17 mouse cellular contexts compared by ENCODE assay signal in the genomic region with DNA sequence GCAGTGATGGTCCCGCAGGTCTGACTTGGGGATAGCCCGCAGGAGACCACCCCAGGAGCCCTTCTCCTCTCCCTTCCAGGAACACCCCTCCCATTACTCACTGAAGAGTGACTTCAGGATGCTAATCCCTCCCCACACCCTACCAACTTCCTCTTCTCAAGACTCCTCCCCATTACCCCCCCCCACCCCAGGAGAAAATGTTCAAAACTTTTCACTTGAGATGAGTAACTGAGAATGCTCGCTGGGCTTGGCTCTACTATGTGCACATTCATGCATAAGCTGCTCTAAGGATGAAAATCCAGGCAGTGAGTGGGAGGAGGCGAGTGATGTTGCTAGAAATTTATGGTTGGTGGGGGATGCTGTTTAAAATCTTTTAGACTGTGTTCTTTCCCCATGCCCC. TPM values are rescaled to one million over a fixed set of nuclear protein-coding genes. Genes with fewer than 3 reads are reported as not detected.
DNase-seq lines count a peak whose midpoint lies in the region; ATAC-seq and TF ChIP-seq lines count a peak whose summit lies in the region.
"Had no signal": no experiment of that assay in that cellular context is flagged by ENCODE, and none has a peak within 500 bp of the region (broad histone marks: within the 10 kb centered on the region; RNA-seq: fewer than 3 reads in every experiment).

No protein-coding gene starts in this region.

- WGBS in bone marrow, adult 2 months = 16% methylated on average over 4 of the region's 4 CpGs
- 74% methylated on average over 4 of the region's 4 CpGs for WGBS in cerebellum, adult 2 months

- peak overlapping the region; percentile 72 for H3K27ac ChIP-seq in bone marrow, adult 2 months (ENCODE audit: control insufficient read depth, insufficient read depth, low read depth, low read length, poor library complexity)
- no peak overlapping the region for H3K27ac ChIP-seq in cerebellum, adult 2 months (ENCODE audit: insufficient read depth, low read length)
- H3K27ac ChIP-seq: hindbrain, embryonic 14.5 days; midbrain, embryonic 12.5 days; neural tube, embryonic 13.5 days had no signal

- no peak for TF ChIP-seq POLR2A in bone marrow, adult 2 months (IDR thresholded peaks at IDR 0.05; ENCODE audit: borderline replicate concordance, control insufficient read depth, low read depth, low read length)
- no peak for TF ChIP-seq POLR2A in cerebellum, adult 2 months (IDR thresholded peaks at IDR 0.05; ENCODE audit: borderline replicate concordance, insufficient read depth, low read length)

- 0 out of 2 replicates have a peak, but pooled peaks have one; percentile 14 for ATAC-seq in monocyte, adult 5-6 weeks (replicated peaks; ENCODE audit: insufficient number of reproducible peaks, low FRiP score, low TSS enrichment, poor library complexity, severe bottlenecking)

- H3K4me1 ChIP-seq in bone marrow, adult 2 months (ENCODE audit: control insufficient read depth, insufficient read depth, low read length) = peaks cover 5% of the 10 kb centered on the region
- H3K4me1 ChIP-seq in cerebellum, adult 2 months (ENCODE audit: control insufficient read depth, insufficient read depth, low read length) = peaks cover 5% of the 10 kb centered on the region

- peak; percentile 92 for DNase-seq in 3T3-L1 (ENCODE audit: low read depth, low spot score)
- DNase-seq in B cell, adult 2 months = peak; percentile 45 to 54
- DNase-seq in right cerebral cortex, adult 2 months (ENCODE audit: low spot score in 2 of 2) = no peak
- no peak for DNase-seq in cerebellum, adult 2 months
- DNase-seq in layer of hippocampus, adult 18-20 months (ENCODE audit: low spot score in 2 of 2) = no peak
- DNase-seq: right cerebral cortex, postnatal 25 days had no signal

- no peak overlapping the region for H3K4me3 ChIP-seq in bone marrow, adult 2 months (replicated peaks; ENCODE audit: control insufficient read depth, low read depth, low read length)
- H3K4me3 ChIP-seq in cerebellum, adult 2 months (replicated peaks; ENCODE audit: insufficient read depth, low read depth, low read length) = no peak overlapping the region
- H3K4me3 ChIP-seq: erythroblast, embryonic 14.5 days had no signal

- H3K27me3 ChIP-seq in cerebellum, adult 2 months (ENCODE audit: control insufficient read depth, insufficient read depth, low read length) = 0 out of 2 replicates have a peak, but pooled peaks cover 2% of the 10 kb centered on the region

- TF ChIP-seq CTCF in bone marrow, adult 2 months (IDR thresholded peaks at IDR 0.05; ENCODE audit: control insufficient read depth, insufficient read depth, low read length) = no peak
- no peak for TF ChIP-seq CTCF in cerebellum, adult 2 months (IDR thresholded peaks at IDR 0.05; ENCODE audit: borderline replicate concordance, insufficient read depth, low read depth, low read length)

RNA-seq across cellular contexts. Expression of a gene that starts 0.6 kb away (rescaled TPM):
- 391 and 969 TPM in 2 replicates for polyA plus RNA-seq in bone marrow, adult 2 months (2011; ENCODE audit: insufficient read depth, insufficient read length, low replicate concordance, missing spikeins)
- total RNA-seq in monocyte, adult 5-6 weeks (2017) = 318 to 564 TPM (median 521 TPM) in 3 replicates
- polyA plus RNA-seq in cerebellum, adult 2 months (2012; rRNA removed) = 32.0 and 36.0 TPM in 2 replicates
- 10 to 100 TPM; 23.5 to 24.6 TPM for total RNA-seq in layer of hippocampus, adult 18-20 months (2021)
- polyA plus RNA-seq: erythroblast, embryonic 14.5 days had no signal

RNA-seq across cellular contexts. Expression of a gene that starts 3.7 kb away (rescaled TPM):
- polyA plus RNA-seq in bone marrow, adult 2 months (2011; ENCODE audit: insufficient read depth, insufficient read length, low replicate concordance, missing spikeins) = not detected in 2 replicates
- not detected in 3 replicates for total RNA-seq in monocyte, adult 5-6 weeks (2017)
- not detected in 2 replicates for polyA plus RNA-seq in cerebellum, adult 2 months (2012; rRNA removed)
- 1 to 10 TPM in 1 of 2 experiments, not detected in 1; 1.5 TPM for total RNA-seq in layer of hippocampus, adult 18-20 months (2021)
- total RNA-seq: layer of hippocampus, postnatal 14 days had no signal
- polyA plus RNA-seq: erythroblast, embryonic 14.5 days; heart, embryonic 10.5 days; hindbrain, embryonic 14.5 days; kidney, embryonic 14.5 days; limb, embryonic 10.5 days; midbrain, embryonic 12.5 days; neural tube, embryonic 13.5 days had no signal

RNA-seq across cellular contexts. Expression of a gene that starts 8.5 kb away (rescaled TPM):
- polyA plus RNA-seq in bone marrow, adult 2 months (2011; ENCODE audit: insufficient read depth, insufficient read length, low replicate concordance, missing spikeins) = 71.4 and 238 TPM in 2 replicates
- total RNA-seq in monocyte, adult 5-6 weeks (2017) = 562 to 1,115 TPM (median 1,082 TPM) in 3 replicates
- 2.7 and 4.1 TPM in 2 replicates for polyA plus RNA-seq in cerebellum, adult 2 months (2012; rRNA removed)
- 1 to 10 TPM; 2.9 to 5.3 TPM for total RNA-seq in layer of hippocampus, adult 18-20 months (2021)
- polyA plus RNA-seq: erythroblast, embryonic 14.5 days; neural tube, embryonic 13.5 days had no signal

RNA-seq across cellular contexts. Expression of a gene that starts 10.4 kb away (rescaled TPM):
- polyA plus RNA-seq in bone marrow, adult 2 months (2011; ENCODE audit: insufficient read depth, insufficient read length, low replicate concordance, missing spikeins) = not detected in 2 replicates
- not detected in 3 replicates for total RNA-seq in monocyte, adult 5-6 weeks (2017)
- polyA plus RNA-seq in cerebellum, adult 2 months (2012; rRNA removed) = not detected in 2 replicates
- 1 to 10 TPM in 1 of 2 experiments, not detected in 1; 1.4 TPM for total RNA-seq in layer of hippocampus, adult 18-20 months (2021)
- total RNA-seq: layer of hippocampus, postnatal 14 days had no signal
- polyA plus RNA-seq: erythroblast, embryonic 14.5 days; frontal cortex, adult 2 months; heart, embryonic 10.5 days; hindbrain, embryonic 14.5 days; kidney, embryonic 14.5 days; limb, embryonic 10.5 days; midbrain, embryonic 12.5 days; neural tube, embryonic 13.5 days had no signal

RNA-seq across cellular contexts. Expression of a gene that starts 22.0 kb away (rescaled TPM):
- polyA plus RNA-seq in bone marrow, adult 2 months (2011; ENCODE audit: insufficient read depth, insufficient read length, low replicate concordance, missing spikeins) = not detected in 2 replicates
- total RNA-seq in monocyte, adult 5-6 weeks (2017) = not detected in 3 replicates
- not detected in 2 replicates for polyA plus RNA-seq in cerebellum, adult 2 months (2012; rRNA removed)
- total RNA-seq in layer of hippocampus, adult 18-20 months (2021) = not detected
- total RNA-seq: layer of hippocampus, postnatal 14 days had no signal
- polyA plus RNA-seq: erythroblast, embryonic 14.5 days; frontal cortex, adult 2 months; heart, embryonic 10.5 days; hindbrain, embryonic 14.5 days; kidney, embryonic 14.5 days; limb, embryonic 10.5 days; midbrain, embryonic 12.5 days; neural tube, embryonic 13.5 days had no signal

Comparison
In these comparisons a context has a peak if more than half of its experiments do, and no peak if none do; other contexts are left out.
1. DNase-seq: peak in 3T3-L1 (single experiment) and B cell, adult 2 months (2 of 2); none in right cerebral cortex, adult 2 months (0 of 2), cerebellum, adult 2 months (0 of 2) and layer of hippocampus, adult 18-20 months (0 of 2).
2. RNA of a gene that starts 0.6 kb away (total RNA-seq): 318 to 564 TPM in monocyte, adult 5-6 weeks; 23.5 to 24.6 TPM in layer of hippocampus, adult 18-20 months; every median in the first group is over 10 times any median in the second.
3. RNA of a gene that starts 8.5 kb away (total RNA-seq): 562 to 1,115 TPM in monocyte, adult 5-6 weeks; 2.9 to 5.3 TPM in layer of hippocampus, adult 18-20 months; every median in the first group is over 10 times any median in the second.